Mouse (Mus musculus) heart, adult 2 months (tissue): ENCODE measurements around the gene Cd84. TPM values are rescaled to one million over a fixed set of nuclear protein-coding genes. Genes with fewer than 3 reads are reported as not detected.
"Not testable (repeated sequence)": the region's sequence is repeated elsewhere in the genome, so short reads cannot be mapped to it uniquely, and the experiment has no call there.

Experiments used
- DNase-seq, 2 experiments: peaks; one replicate each; pipeline ENCODE4 v3.0.0; 2021
- H3K27ac ChIP-seq: fragments of 200-600 bp; 2 replicates; pipeline ENCODE4 v1.8.1; 2022
- H3K27me3 ChIP-seq: fragments of 200-500 bp; 2 replicates; pipeline ENCODE4 v1.6.1; 2012; ENCODE audit warnings: mild to moderate bottlenecking, low read length, inconsistent platforms, mixed read lengths; ENCODE audit not compliant: control insufficient read depth, insufficient read depth
- H3K36me3 ChIP-seq: fragments of 200-500 bp; 2 replicates; pipeline ENCODE4 v1.6.1; 2012; ENCODE audit warnings: low read length, inconsistent platforms; ENCODE audit not compliant: control insufficient read depth, insufficient read depth
- H3K4me1 ChIP-seq: fragments of 200-500 bp; 2 replicates; pipeline ENCODE4 v1.6.1; 2011; ENCODE audit warnings: low read length; ENCODE audit not compliant: control insufficient read depth, insufficient read depth
- H3K4me3 ChIP-seq: fragments of 200-600 bp; 2 replicates; pipeline ENCODE4 v1.8.1; 2022
- H3K79me2 ChIP-seq: fragments of 200-500 bp; replicated peaks from 2 replicates; pipeline ENCODE4 v1.6.1; 2012; ENCODE audit warnings: mild to moderate bottlenecking, inconsistent platforms, low read length, moderate library complexity, mixed read lengths; ENCODE audit not compliant: control insufficient read depth, insufficient read depth
- H3K9ac ChIP-seq: fragments of 200-500 bp; 2 replicates; pipeline ENCODE4 v1.6.1; 2012; ENCODE audit warnings: low read depth, mild to moderate bottlenecking, control low read depth, inconsistent platforms, low read length, mixed read lengths
- CTCF ChIP-seq: fragments of 200-600 bp; IDR thresholded peaks from 2 replicates; pipeline ENCODE4 v1.8.1; 2022; ENCODE audit warnings: antibody characterized with exemption, mild to moderate bottlenecking, moderate library complexity
- EP300 ChIP-seq: fragments of 200-500 bp; IDR thresholded peaks from 2 replicates; pipeline ENCODE4 v1.6.1; 2011; ENCODE audit warnings: low read depth, low read length, control low read depth; ENCODE audit not compliant: insufficient read depth
- POLR2A ChIP-seq: fragments of 200-500 bp; IDR thresholded peaks from 2 replicates; pipeline ENCODE4 v1.6.1; 2011; ENCODE audit warnings: mild to moderate bottlenecking, low read depth, low read length, control low read depth; ENCODE audit not compliant: insufficient read depth
- WGBS: fragments of 180-500 bp; shearing (Covaris S2); methylation state at CpG from one replicate; pipeline ENCODE4 v1.1.7; 2018; 5-methylcytosine and 5-hydroxymethylcytosine counted together
- intact Hi-C: fragments of 180-260 bp; cut with DNase I; formaldehyde crosslinking; loops from one replicate; pipeline ENCODE4 v1.15.1; 2025
- polyA plus RNA-seq: library from polyadenylated mRNA; depleted of rRNA; stranded (reverse); fragments of >200 nt; gene quantifications from 2 replicates; pipeline ENCODE4 v1.2.3, GENCODE M21; 2012
- total RNA-seq, 2 experiments: library from RNA; stranded (reverse); gene quantifications; 2 replicates each; pipeline ENCODE4 v1.2.3; 2021

Cd84 gene
- total and polyA plus RNA-seq, 3 experiments = 1.6 to 4.6 (median 2.6) TPM

DNA sequence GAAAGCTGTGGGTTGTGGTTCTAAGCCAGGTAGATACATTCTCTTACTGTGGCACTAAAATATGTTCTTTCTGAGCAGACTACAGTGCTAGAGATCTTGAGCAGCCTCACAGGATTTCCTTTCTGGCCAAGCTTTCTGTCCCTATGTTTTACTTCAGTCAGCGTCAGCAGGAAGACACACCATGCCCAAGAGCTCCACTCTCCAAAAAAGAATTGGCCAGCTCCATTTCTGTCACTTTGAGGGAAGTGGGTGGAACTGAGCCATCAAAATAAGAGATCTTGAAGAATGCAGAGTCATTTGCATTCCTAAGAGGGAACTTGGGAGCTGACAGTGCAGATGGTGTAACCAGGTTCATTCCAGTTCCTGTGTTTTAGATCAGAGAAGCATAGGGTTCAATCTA, 47.5 kb downstream of the Cd84 start:
- TF ChIP-seq POLR2A (no peak), EP300 (no peak), CTCF (no peak)
- no peaks in the 10 kb centered on the region for H3K36me3 ChIP-seq
- DNase-seq = no peak
- no peaks in the 10 kb centered on the region for H3K79me2 ChIP-seq
- intact Hi-C loops = no loop called here
- no peak overlapping the region for H3K9ac ChIP-seq
- no peak overlapping the region for H3K4me3 ChIP-seq
- H3K27me3 ChIP-seq = no peaks in the 10 kb centered on the region
- no peaks in the 10 kb centered on the region for H3K4me1 ChIP-seq
- H3K27ac ChIP-seq = no peak overlapping the region
- 36% methylated on average over 1 of the region's 1 CpGs for WGBS

- H3K27ac ChIP-seq, H3K36me3 ChIP-seq, H3K4me1 ChIP-seq, DNase-seq, intact Hi-C loops, H3K27me3 ChIP-seq, H3K79me2 ChIP-seq, H3K4me3 ChIP-seq, H3K9ac ChIP-seq: not testable (repeated sequence)
- WGBS = 68% methylated on average over 5 of the region's 5 CpGs
Observed at GRCm38 (mm10) chr1:171895364-171895763, 55.9 kb downstream of the Cd84 start, which contains the start of gene Gm10521. Gm10521 (plus strand) TSS chr1:171895664.

GRCm38 (mm10) chr1:171904011-171904410, 64.5 kb downstream of the Cd84 start:
- no peak for TF ChIP-seq EP300
- TF ChIP-seq POLR2A = no peak
- no peak for TF ChIP-seq CTCF
- DNase-seq = no peak
- Histone ChIP-seq H3K36me3 (no peaks in the 10 kb centered on the region), H3K4me3 (no peak overlapping the region), H3K79me2 (no peaks in the 10 kb centered on the region), H3K9ac (no peak overlapping the region), H3K27ac (no peak overlapping the region), H3K4me1 (no peaks in the 10 kb centered on the region), H3K27me3 (no peaks in the 10 kb centered on the region)
- WGBS = 80% methylated on average over 1 of the region's 1 CpGs
- intact Hi-C loops = no loop called here

GRCm38 (mm10) chr1:171915638-171916458, 76.4 kb downstream of the Cd84 start:
- Histone ChIP-seq H3K27me3 (0 out of 2 replicates have a peak, but pooled peaks cover 1% of the 10 kb centered on the region), H3K4me3 (no peak overlapping the region), H3K9ac (no peak overlapping the region), H3K4me1 (no peaks in the 10 kb centered on the region), H3K79me2 (no peaks in the 10 kb centered on the region), H3K36me3 (no peaks in the 10 kb centered on the region), H3K27ac (no peak overlapping the region)
- no peak for DNase-seq
- WGBS = 74% methylated on average over 13 of the region's 13 CpGs
- TF ChIP-seq POLR2A = no peak
- TF ChIP-seq CTCF = no peak
- no peak for TF ChIP-seq EP300
- intact Hi-C loops = no loop called here

DNA sequence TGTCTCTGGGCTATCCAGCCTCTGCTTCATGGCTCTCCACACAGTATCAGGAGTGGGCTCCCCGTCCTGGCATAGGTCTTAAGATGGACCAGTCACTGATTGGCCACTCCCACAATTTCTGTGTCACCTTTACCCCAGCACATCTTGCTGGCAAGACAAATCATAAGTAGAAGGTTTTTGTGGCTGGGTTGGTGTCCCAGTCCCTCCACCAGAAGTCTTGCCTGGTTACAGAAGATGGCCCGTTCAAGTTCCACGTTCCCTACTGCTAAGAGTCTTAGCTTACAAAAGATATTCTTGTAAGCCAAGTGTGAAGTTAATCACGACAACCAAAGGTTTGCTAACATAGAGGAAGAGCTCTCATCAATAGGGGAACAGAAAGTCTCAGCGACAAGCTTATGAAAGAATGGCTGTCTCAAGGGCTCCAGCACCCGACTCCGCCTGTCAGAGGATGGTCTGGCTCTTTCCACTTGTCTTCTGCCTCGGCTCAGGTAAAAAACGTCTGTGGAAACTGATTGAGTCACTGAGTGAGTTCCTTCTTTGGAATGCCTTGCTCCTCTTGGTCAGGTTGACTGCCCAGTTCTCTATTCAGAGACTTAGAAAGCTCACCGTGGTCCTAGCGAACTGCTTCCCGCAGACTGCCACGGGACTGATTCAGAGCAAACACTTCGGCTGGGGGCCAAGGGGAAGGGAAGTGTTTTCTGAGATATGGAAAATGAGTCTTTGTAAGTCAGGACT, 78.0 kb downstream of the Cd84 start, which contains the start of gene Slamf6:
TSS of gene Slamf6 (plus strand) at position 211 of the 735 bp plus-strand sequence.
- DNase-seq = peak; percentile 24 to 55
- Histone ChIP-seq H3K4me1 (no peaks in the 10 kb centered on the region), H3K27me3 (0 out of 2 replicates have a peak, but pooled peaks cover 1% of the 10 kb centered on the region), H3K4me3 (no peak within 1 kb of the TSS), H3K27ac (no peak within 1 kb of the TSS), H3K79me2 (no peaks in the 10 kb centered on the region), H3K9ac (no peak within 1 kb of the TSS), H3K36me3 (no peaks in the 10 kb centered on the region)
- TF ChIP-seq EP300 (no peak), POLR2A (no peak), CTCF (no peak)
- WGBS = 44% methylated on average over 14 of the region's 14 CpGs
- intact Hi-C loops = no loop called here

- 0 out of 2 replicates have a peak, but pooled peaks cover 1% of the 10 kb centered on the region for H3K27me3 ChIP-seq
- H3K36me3 ChIP-seq = no peaks in the 10 kb centered on the region
- 51% methylated on average over 12 of the region's 12 CpGs for WGBS
- no peaks in the 10 kb centered on the region for H3K79me2 ChIP-seq
- H3K9ac ChIP-seq = no peak overlapping the region
- intact Hi-C loops = no loop called here
- TF ChIP-seq POLR2A (no peak), EP300 (no peak), CTCF (no peak)
- DNase-seq = no peak
- no peak overlapping the region for H3K4me3 ChIP-seq
- H3K4me1 ChIP-seq = no peaks in the 10 kb centered on the region
- no peak overlapping the region for H3K27ac ChIP-seq
Observed at GRCm38 (mm10) chr1:171918136-171918920, 78.8 kb downstream of the Cd84 start.
